Mouse (Mus musculus) liver, embryonic 14.5 days (tissue): ENCODE data around the gene Dlgap1. TPM values are rescaled to one million over a fixed set of nuclear protein-coding genes. Genes with fewer than 3 reads are reported as not detected.

Experiments used
- ATAC-seq: fragments of 200-750 bp; cut with Nextera tagmentation; 2 replicates; pipeline ENCODE4 v1.8.0; 2017; ENCODE audit warnings: moderate number of reproducible peaks, mild to moderate bottlenecking, moderate library complexity; ENCODE audit not compliant: insufficient read depth
- DNase-seq, 3 experiments: peaks; one replicate each; pipeline ENCODE4 v3.0.0-alpha.2; 2012 to 2013; ENCODE audit warnings: low read depth in 3 of 3, low spot score in 3 of 3
- H3K27ac ChIP-seq: fragments of 300-500 bp; sonication (generic); 2 replicates; pipeline ENCODE4 v1.5.1; 2014; ENCODE audit warnings: moderate library complexity, mild to moderate bottlenecking, control low read depth, inconsistent platforms
- H3K27me3 ChIP-seq: fragments of 300-500 bp; sonication (generic); 2 replicates; pipeline ENCODE4 v1.6.1; 2014; ENCODE audit warnings: mild to moderate bottlenecking, low read length, moderate library complexity; ENCODE audit not compliant: control insufficient read depth, insufficient read depth
- H3K36me3 ChIP-seq: fragments of 300-500 bp; sonication (generic); replicated peaks from 2 replicates; pipeline ENCODE4 v1.6.1; 2014; ENCODE audit warnings: low read depth; ENCODE audit not compliant: control insufficient read depth, insufficient read depth
- H3K4me1 ChIP-seq, 2 experiments: fragments of 200-500 bp in 1 of 2; fragments of 300-500 bp in 1 of 2; sonication (generic) in 1 of 2; replicated peaks; 2 replicates each; pipeline ENCODE4 v1.6.1; 2012 to 2014; ENCODE audit warnings: antibody characterized with exemption in 1 of 2, inconsistent platforms in 1 of 2, low read length in 1 of 2; ENCODE audit not compliant: control insufficient read depth in 2 of 2, insufficient read depth in 2 of 2
- H3K4me2 ChIP-seq: fragments of 300-500 bp; sonication (generic); 2 replicates; pipeline ENCODE4 v1.6.1; 2014; ENCODE audit warnings: low read depth, mild to moderate bottlenecking, control low read depth, moderate library complexity
- H3K4me3 ChIP-seq, 2 experiments: fragments of 200-500 bp in 1 of 2; fragments of 300-500 bp in 1 of 2; sonication (generic) in 1 of 2; 2 replicates each; pipeline ENCODE4 v1.5.1; 2012 to 2014; ENCODE audit warnings: low read depth in 2 of 2, low read length in 2 of 2, mild to moderate bottlenecking in 2 of 2, control low read depth in 1 of 2, inconsistent platforms in 1 of 2, moderate library complexity in 1 of 2; ENCODE audit not compliant: insufficient read depth in 1 of 2
- H3K9ac ChIP-seq: fragments of 300-500 bp; sonication (generic); replicated peaks from 2 replicates; pipeline ENCODE4 v1.6.1; 2014; ENCODE audit warnings: mild to moderate bottlenecking, control low read depth, moderate library complexity
- H3K9me3 ChIP-seq: fragments of 300-500 bp; sonication (generic); 2 replicates; pipeline ENCODE4 v1.6.1; 2016; ENCODE audit warnings: low read length, mixed read lengths; ENCODE audit not compliant: control insufficient read depth
- CTCF ChIP-seq: IDR thresholded peaks from 2 replicates; pipeline ENCODE4 v1.5.1; 2016; ENCODE audit warnings: antibody characterized with exemption, low read depth, control low read depth
- EP300 ChIP-seq: IDR thresholded peaks from 2 replicates; pipeline ENCODE4 v1.6.1; 2016; ENCODE audit warnings: antibody characterized with exemption, low read depth
- WGBS: fragments of 180-500 bp; shearing (Covaris S2); extraction: QIAGEN DNeasy Blood & Tissue Kit; methylation state at CpG from one replicate; pipeline ENCODE4 v1.1.7; 2014; ENCODE audit not compliant: insufficient replicate concordance; 5-methylcytosine and 5-hydroxymethylcytosine counted together
- polyA plus RNA-seq, 2 experiments: library from polyadenylated mRNA; depleted of rRNA in 1 of 2; stranded (reverse) in 1 of 2; unstranded in 1 of 2; fragments of >200 nt; fragmentation: Nextera tagmentation in 1 of 2; extraction: Ambion mirVana in 1 of 2; gene quantifications; 2 replicates each; pipeline versions ENCODE4 v1.2.1 to v1.2.3; 2012 to 2014

The Dlgap1 gene
- polyA plus RNA-seq, 2 experiments: 0.01 TPM; not detected in 1

- Histone ChIP-seq H3K36me3 (no peaks in the 10 kb centered on the region), H3K4me2 (no peak overlapping the region), H3K27ac (no peak overlapping the region), H3K9me3 (no peaks in the 10 kb centered on the region), H3K9ac (no peak overlapping the region), H3K4me1 (no peaks in the 10 kb centered on the region), H3K27me3 (no peaks in the 10 kb centered on the region), H3K4me3 (no peak overlapping the region)
- WGBS: 72% methylated on average over 6 of the region's 6 CpGs
- ATAC-seq (no peak), DNase-seq (no peak)
- no peak for TF ChIP-seq CTCF
- TF ChIP-seq EP300: no peak
Observed at GRCm38 (mm10) chr17:70435612-70436011, 466.7 kb downstream of the Dlgap1 start.

- no peak overlapping the region for H3K4me3 ChIP-seq
- no peaks in the 10 kb centered on the region for H3K9me3 ChIP-seq
- TF ChIP-seq CTCF: no peak
- TF ChIP-seq EP300: no peak
- 54% methylated on average over 5 of the region's 5 CpGs for WGBS
- no peaks in the 10 kb centered on the region for H3K36me3 ChIP-seq
- no peak overlapping the region for H3K4me2 ChIP-seq
- no peaks in the 10 kb centered on the region for H3K27me3 ChIP-seq
- no peaks in the 10 kb centered on the region for H3K4me1 ChIP-seq
- DNase-seq (no peak), ATAC-seq (no peak)
- no peak overlapping the region for H3K27ac ChIP-seq
- no peak overlapping the region for H3K9ac ChIP-seq
Observed at GRCm38 (mm10) chr17:70437229-70437628, 468.4 kb downstream of the Dlgap1 start.

DNA sequence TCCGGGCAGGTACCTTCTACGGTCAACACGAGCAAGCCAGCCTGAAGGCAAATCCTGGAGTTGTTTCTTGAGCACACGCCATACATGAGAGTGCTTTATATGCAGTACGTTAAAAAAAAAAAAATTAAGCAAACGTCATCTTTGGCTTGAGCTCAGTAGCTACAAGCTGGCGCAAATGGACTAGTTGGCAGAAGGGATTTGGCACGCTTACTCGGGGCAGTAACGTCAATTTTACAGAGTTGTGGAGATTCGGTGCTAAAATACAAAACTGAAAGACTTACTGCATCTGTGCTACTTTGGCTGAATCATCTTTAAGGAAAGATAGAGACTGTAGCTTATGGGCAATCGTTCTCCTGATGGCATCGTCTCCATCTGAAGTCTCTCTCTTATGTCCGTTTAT, 474.1 kb downstream of the Dlgap1 start:
- H3K9ac ChIP-seq: no peak overlapping the region
- DNase-seq (no peak), ATAC-seq (no peak)
- no peak overlapping the region for H3K4me3 ChIP-seq
- H3K27ac ChIP-seq: no peak overlapping the region
- no peaks in the 10 kb centered on the region for H3K4me1 ChIP-seq
- no peak overlapping the region for H3K4me2 ChIP-seq
- H3K36me3 ChIP-seq: no peaks in the 10 kb centered on the region
- no peaks in the 10 kb centered on the region for H3K27me3 ChIP-seq
- 72% methylated on average over 14 of the region's 14 CpGs for WGBS
- no peaks in the 10 kb centered on the region for H3K9me3 ChIP-seq
- no peak for TF ChIP-seq CTCF

GRCm38 (mm10) chr17:70446451-70446850, 477.6 kb downstream of the Dlgap1 start:
- no peak overlapping the region for H3K27ac ChIP-seq
- no peak overlapping the region for H3K4me2 ChIP-seq
- no peak for ATAC-seq
- H3K27me3 ChIP-seq: no peaks in the 10 kb centered on the region
- WGBS: 58% methylated on average over 8 of the region's 8 CpGs
- no peaks in the 10 kb centered on the region for H3K36me3 ChIP-seq
- no peak for DNase-seq
- no peak overlapping the region for H3K4me3 ChIP-seq
- H3K4me1 ChIP-seq: no peaks in the 10 kb centered on the region
- H3K9ac ChIP-seq: no peak overlapping the region
- no peaks in the 10 kb centered on the region for H3K9me3 ChIP-seq
- TF ChIP-seq CTCF (no peak), EP300 (no peak)

DNA sequence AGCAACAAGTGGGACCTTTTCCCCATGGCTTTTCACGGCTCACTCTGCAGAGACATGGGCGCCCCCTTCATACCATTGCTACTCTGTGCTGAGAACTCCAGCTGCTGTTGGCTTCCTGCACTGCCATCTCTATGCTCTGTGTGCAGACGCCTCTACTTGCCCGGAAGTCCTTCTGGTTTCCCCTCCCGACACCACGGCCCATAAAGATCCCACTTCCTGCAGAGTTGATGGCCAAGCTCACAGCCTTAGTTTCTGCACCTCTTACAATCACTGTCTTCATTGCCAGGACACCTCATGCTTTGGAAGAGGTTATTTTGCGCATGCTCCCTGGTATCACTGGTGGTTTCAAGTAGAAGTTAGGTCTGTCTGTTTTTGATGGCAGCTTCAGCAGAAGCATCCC, 486.2 kb downstream of the Dlgap1 start:
- WGBS: 39% methylated on average over 7 of the region's 7 CpGs
- no peaks in the 10 kb centered on the region for H3K27me3 ChIP-seq
- no peak for ATAC-seq
- H3K4me3 ChIP-seq: no peak overlapping the region
- no peaks in the 10 kb centered on the region for H3K9me3 ChIP-seq
- H3K4me2 ChIP-seq: no peak overlapping the region
- no peak overlapping the region for H3K9ac ChIP-seq
- no peaks in the 10 kb centered on the region for H3K4me1 ChIP-seq
- no peak for DNase-seq
- no peaks in the 10 kb centered on the region for H3K36me3 ChIP-seq
- H3K27ac ChIP-seq: no peak overlapping the region
- no peak for TF ChIP-seq CTCF
- TF ChIP-seq EP300: no peak
